Mouse (Mus musculus) lung, postnatal 10 days (tissue): Measurements from ENCODE around the gene Kpnb1.
"Not testable (repeated sequence)": the region's sequence is repeated elsewhere in the genome, so short reads cannot be mapped to it uniquely, and the experiment has no call there.

Experiments
- DNase-seq: peaks from one replicate; pipeline ENCODE4 v3.0.0; 2021

Gene Kpnb1

DNA sequence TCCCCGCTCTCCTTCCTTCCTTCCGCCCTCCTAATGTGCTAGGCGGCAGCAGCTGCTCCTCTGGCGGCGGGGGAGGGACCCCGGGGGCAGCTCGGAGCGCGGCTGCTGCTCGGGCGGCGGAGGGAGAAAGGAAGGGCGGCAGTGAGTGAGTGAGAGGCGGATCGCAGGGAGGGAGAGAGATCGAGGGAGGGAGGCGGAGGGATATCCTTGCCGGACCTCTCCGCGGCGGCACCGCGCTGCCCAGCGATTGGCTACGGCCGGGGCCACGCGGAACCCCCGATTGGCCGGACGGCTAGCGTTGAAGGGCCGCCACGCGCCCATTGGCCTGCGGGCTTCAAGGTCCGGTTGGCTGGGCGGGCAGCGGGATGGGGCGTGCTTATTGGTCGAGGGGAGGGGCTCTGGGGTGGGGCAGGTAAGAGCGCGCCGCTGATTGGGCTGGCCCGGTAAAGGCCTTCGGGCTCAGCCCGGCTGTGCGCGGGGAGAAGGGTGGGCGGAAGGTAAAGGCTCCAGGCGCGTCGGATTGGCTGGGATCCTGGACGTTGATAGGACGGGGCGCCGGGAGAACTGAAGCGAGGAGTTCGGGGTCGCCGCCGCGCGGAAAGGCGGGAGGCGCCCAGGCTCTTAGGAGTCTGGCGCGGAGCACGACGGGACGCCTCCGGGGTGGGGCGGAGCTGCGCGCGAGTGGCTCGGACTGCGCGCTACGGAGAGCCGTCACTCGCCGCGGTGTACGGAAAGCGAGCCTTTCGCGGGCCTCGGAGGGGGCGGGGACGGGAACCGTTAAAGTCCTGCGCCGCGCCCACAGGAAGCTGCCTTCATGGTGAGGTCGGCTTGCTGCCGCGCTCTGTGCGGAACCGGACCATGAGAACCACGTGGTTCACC, at the start of gene Kpnb1:
Kpnb1 (minus strand) TSS at position 118 of the 879 bp plus-strand sequence.
- peak; percentile 99 for DNase-seq

- DNase-seq: no peak
These were observed 44.8 kb upstream of the Kpnb1 start for GRCm38 (mm10) chr11:97232436-97232835.

GRCm38 (mm10) chr11:97229396-97229795, 41.7 kb upstream of the Kpnb1 start:
- no peak for DNase-seq

GRCm38 (mm10) chr11:97228985-97229384, 41.3 kb upstream of the Kpnb1 start:
- DNase-seq: no peak

DNA sequence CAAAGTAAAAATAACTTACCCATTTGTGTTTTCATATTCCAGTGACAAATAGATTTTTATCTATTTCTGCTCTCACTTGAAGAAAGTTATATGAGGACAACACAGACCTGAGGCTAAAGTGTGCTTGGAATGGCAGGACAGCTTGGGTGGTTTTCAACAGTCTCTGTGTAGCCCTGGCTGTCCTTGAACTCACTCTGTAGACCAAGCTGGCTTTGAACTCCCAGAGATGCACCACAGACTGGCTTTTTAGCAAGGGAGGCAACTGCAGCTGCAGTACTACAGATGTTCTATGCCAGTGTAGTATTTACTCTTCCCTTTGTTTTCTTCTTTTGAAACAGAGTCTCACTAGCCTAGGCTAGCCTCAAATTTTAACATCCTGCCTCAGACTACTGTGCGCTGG, 38.5 kb upstream of the Kpnb1 start:
- DNase-seq: no peak

GRCm38 (mm10) chr11:97223485-97223884, 35.8 kb upstream of the Kpnb1 start:
- DNase-seq: no peak

- DNase-seq: no peak
These were observed 33.9 kb upstream of the Kpnb1 start for GRCm38 (mm10) chr11:97221611-97222010.

DNA sequence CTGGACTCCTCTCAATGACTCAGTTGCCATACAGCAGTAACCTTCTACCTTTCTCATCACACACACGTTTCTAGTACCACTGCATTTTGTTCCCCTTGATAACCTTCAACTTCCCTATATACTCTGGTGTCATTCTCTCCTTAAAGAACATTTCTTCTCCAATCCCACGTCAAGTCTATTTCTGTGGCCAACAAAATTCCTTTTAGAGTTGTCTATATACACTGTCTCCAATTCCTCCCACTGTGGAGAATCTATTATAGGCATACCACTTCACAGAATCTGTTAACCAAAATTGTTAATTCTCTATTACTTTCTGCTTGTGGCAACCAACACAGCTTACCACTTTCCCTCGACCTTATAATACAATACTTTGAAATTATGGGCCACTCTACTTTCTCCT, 32.5 kb upstream of the Kpnb1 start:
- no peak for DNase-seq

DNA sequence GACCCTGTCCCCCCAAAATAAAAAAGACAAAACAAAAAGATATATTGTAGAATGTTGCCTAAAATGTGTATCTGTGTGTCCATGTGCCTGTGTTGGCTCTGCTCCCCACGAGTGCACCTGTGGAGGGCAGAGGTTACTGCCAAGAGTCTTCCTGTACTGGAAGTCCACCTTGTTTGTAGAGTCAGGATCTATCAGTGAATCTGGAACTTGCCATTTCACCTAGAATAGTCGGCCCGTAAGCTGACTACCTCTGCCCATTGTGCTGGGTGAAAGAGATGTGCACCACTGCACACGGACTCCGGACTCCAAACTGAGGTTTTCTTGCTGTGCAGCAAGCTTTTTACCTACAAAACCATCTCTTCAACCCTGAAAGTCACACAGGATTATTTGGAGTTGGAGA, 26.7 kb upstream of the Kpnb1 start:
- no peak for DNase-seq

DNA sequence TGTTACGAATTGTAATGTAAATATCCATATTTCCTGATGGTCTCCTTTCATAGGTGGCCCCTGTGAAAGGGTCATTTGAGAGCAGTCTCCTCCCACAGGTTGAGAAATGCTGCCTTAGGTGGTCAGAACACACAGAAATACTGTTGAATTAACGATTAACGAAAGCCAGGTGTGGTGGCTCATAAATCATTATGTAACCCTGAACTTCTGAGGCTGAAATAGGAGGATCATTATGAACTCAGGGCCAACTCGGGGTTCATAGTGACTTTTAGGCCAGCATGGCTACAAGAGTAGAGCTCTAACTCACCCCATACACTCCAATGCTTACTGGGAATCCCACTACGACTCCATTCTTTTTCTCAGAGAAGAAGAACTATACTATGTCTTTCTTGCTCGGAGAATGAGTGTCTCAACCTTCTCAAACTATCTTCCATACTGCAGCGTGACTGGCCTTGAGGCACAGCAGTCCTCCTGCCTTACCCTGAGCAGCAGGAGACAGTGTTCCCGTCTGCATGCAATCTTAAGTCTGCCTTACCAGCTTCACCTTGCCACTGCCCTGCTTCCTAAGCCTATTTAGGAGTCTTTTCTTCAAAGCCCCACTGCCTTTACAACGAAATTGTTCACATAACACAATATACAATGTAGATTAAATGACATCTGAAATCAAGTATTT, 23.2 kb upstream of the Kpnb1 start:
- DNase-seq: no peak

GRCm38 (mm10) chr11:97207011-97207422, 19.3 kb upstream of the Kpnb1 start:
- DNase-seq: peak; percentile 8

- no peak for DNase-seq
These were observed 11.8 kb upstream of the Kpnb1 start for GRCm38 (mm10) chr11:97199519-97199918.

- DNase-seq: peak; percentile 68
These were observed 10.9 kb upstream of the Kpnb1 start for GRCm38 (mm10) chr11:97198601-97199000.

GRCm38 (mm10) chr11:97197021-97197420, 9.3 kb upstream of the Kpnb1 start:
- no peak for DNase-seq

GRCm38 (mm10) chr11:97196541-97196940, 8.9 kb upstream of the Kpnb1 start:
- DNase-seq: no peak

- DNase-seq: no peak
These were observed 4.9 kb upstream of the Kpnb1 start for GRCm38 (mm10) chr11:97192621-97192951.

- no peak for DNase-seq
These were observed 4.4 kb upstream of the Kpnb1 start for GRCm38 (mm10) chr11:97191915-97192620.

DNA sequence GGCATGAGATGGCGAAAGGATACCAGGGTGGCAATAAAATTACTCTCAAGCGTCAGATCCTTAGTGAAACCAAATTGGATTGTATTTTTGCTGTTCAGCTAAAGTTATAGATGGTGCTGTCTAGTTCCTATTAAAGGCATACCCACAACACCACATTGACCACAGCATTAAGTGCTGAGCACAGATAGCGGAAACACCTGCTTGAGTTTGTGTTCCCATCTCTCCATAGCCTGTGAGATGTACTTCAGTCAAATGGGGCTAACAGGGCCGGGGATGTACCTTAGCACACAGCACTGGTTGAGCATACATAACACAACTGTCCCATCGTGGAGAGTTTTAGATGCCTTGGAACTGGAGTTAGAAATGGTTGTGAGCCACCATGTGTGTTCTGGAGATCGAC, 3.3 kb upstream of the Kpnb1 start:
- no peak for DNase-seq

DNA sequence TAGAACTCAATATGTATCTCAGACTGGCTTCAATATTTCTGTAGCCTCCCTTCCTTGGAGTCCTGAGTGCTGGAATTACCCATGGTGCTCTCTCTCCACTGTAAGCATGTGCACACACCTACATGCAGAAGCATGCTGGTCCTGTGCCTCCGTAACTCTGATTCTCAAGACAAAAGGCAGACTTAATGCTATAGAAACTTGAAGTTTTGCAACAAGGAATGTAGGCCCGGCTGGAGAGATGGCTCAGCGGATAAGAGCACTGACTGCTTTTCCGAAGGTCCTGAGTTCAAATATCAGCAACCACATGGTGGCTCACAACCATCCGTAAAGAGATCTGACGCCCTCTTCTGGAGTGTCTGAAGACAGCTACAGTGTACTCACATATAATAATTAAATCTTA, 2.0 kb upstream of the Kpnb1 start:
- not testable (repeated sequence) for DNase-seq

- no peak for DNase-seq
These were observed 1.6 kb upstream of the Kpnb1 start for GRCm38 (mm10) chr11:97189231-97189630.

GRCm38 (mm10) chr11:97188643-97188955, 918 bp upstream of the Kpnb1 start:
- DNase-seq: no peak

GRCm38 (mm10) chr11:97186947-97187763, 526 bp downstream of the Kpnb1 start:
- peak; percentile 99 for DNase-seq
